ENCODE assay signal across 11 mouse cellular contexts in genomic region chr17:5765746-5766145, GRCm38 (mm10).
"Had no signal": no experiment of that assay in that cellular context is flagged by ENCODE, and none has a peak within 500 bp of the region (broad histone marks: within the 10 kb centered on the region; RNA-seq: fewer than 3 reads in every experiment).

No protein-coding gene starts in this region.

- H3K27ac ChIP-seq: limb, embryonic 13.5 days; midbrain, embryonic 12.5 days; stomach, postnatal 0 days had no signal

- H3K27me3 ChIP-seq: limb, embryonic 13.5 days had no signal

- DNase-seq: kidney, adult 2 months; kidney, postnatal 36 days; layer of hippocampus, adult 9-11 months; left cerebral cortex, postnatal 4 days; lung, adult 18-20 months; right cerebral cortex, adult 18-20 months; right cerebral cortex, postnatal 25 days; thymus, postnatal 4 days had no signal

- H3K9ac ChIP-seq: limb, embryonic 13.5 days; midbrain, embryonic 12.5 days had no signal

- H3K9me3 ChIP-seq: limb, embryonic 13.5 days; midbrain, embryonic 12.5 days had no signal

- H3K36me3 ChIP-seq: limb, embryonic 13.5 days; midbrain, embryonic 12.5 days had no signal

- H3K4me3 ChIP-seq: limb, embryonic 13.5 days; midbrain, embryonic 12.5 days had no signal
